Mouse (Mus musculus) heart, adult 2 months (tissue): Measurements from ENCODE around the gene Fgf11.

Experiments
- CTCF ChIP-seq: fragments of 200-600 bp; IDR thresholded peaks from 2 replicates; pipeline ENCODE4 v1.8.1; 2022; ENCODE audit warnings: antibody characterized with exemption, mild to moderate bottlenecking, moderate library complexity
- POLR2A ChIP-seq: fragments of 200-500 bp; IDR thresholded peaks from 2 replicates; pipeline ENCODE4 v1.6.1; 2011; ENCODE audit warnings: mild to moderate bottlenecking, low read depth, low read length, control low read depth; ENCODE audit not compliant: insufficient read depth

DNA sequence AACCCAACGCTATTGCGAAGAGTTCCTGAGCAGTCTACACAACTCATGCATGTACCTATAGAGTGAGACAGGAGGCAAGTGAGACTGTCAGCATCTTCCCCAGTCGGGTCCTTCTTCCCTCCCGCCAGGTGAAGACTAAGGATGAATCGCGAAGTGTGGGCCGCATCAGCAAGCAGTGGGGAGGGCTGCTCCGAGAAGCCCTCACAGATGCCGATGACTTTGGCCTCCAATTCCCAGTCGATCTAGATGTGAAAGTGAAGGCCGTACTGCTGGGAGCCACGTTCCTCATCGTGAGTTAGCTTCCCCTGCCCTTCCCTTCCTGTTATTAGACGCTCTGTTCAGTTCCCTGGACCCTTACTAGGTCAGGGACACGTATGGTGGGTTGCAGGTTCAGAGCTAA, 48.2 kb upstream of the Fgf11 start:
- TF ChIP-seq CTCF (no peak), POLR2A (no peak)
